Mouse (Mus musculus) urinary bladder, postnatal 4 days (tissue): ENCODE results near the gene Steap3.

ENCODE experiments used
- DNase-seq, 2 experiments: peaks; one replicate each; pipeline ENCODE4 v3.0.0; 2021 to 2022; ENCODE audit warnings: low spot score in 2 of 2

Gene Steap3

GRCm38 (mm10) chr1:120154232-120154631 is 118.3 kb downstream of the Steap3 start:
- no peak for DNase-seq

DNA sequence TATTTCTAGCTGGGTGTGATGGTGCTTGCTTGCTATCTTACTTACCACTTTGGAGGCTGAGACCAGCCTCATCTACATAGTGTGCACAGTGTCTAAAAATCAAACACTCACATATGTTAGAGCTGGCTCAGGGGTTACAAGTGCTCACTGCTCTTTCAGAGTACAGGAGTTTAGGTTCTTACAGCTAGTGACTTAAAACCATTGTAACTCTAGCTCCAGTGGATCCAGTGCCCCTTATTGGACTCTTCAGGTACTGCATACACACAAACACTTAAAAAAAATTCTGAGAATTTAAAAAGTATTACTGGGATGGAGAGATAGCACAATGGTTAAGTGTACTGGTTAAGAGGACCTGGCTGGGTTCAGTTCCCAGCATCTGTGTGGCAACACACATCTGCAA is 125.5 kb downstream of the Steap3 start:
- DNase-seq, result no peak

DNA sequence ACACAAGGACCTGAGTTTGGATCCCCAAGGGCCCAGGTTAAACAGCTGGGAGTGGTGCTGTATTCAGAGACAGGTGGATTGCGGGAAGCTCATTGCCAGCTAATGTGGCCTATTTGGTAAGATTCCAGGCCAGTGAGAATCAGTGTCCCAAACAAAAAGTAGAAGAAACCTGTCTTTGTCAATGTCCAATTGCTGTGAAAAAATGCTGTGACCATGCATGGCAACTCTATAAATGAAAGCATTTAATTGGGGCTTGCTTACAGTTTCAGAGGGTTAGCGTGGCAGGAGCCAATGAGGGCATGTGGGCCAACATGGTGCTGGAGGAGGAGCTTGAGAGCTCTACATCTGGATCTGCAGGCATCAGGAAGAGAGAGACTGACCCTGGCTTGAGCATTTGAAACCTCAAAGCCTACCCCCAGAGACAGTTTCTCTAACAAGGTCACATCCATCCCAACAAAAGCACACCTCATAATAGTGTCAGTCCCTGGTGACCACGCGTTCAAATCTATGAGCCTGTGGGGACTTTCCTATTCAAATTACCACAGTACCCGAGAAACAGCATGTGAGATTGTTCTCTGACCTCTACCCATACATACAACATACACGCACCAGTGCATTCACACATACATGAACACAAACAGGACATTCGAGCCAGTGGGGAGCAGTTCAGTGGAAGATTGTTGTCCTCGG is 126.8 kb downstream of the Steap3 start:
- no peak for DNase-seq

- no peak for DNase-seq
Measured at GRCm38 (mm10) chr1:120142551-120142950, 130.0 kb downstream of the Steap3 start.
